ENCODE assay signal across 8 mouse cellular contexts in genomic region chr11:98347385-98348082, GRCm38 (mm10). TPM values are rescaled to one million over a fixed set of nuclear protein-coding genes. Genes with fewer than 3 reads are reported as not detected.
DNase-seq lines count a peak whose midpoint lies in the region; ATAC-seq and TF ChIP-seq lines count a peak whose summit lies in the region.

No protein-coding gene starts in this region.

- peak overlapping the region; percentile 94 for H3K9ac ChIP-seq in MEL (ENCODE audit: control insufficient read depth, low read depth, low read length, poor library complexity, severe bottlenecking)
- no peak overlapping the region for H3K9ac ChIP-seq in hindbrain, embryonic 12.5 days
- no peak overlapping the region for H3K9ac ChIP-seq in limb, embryonic 15.5 days

- no peak for TF ChIP-seq CTCF in MEL (IDR thresholded peaks at IDR 0.05 in 2 of 3, conservative IDR thresholded peaks at IDR 0.05 in 1 of 3; ENCODE audit: control insufficient read depth in 1 of 3, insufficient read depth in 1 of 3, low read depth in 2 of 3, low read length in 3 of 3, poor library complexity in 1 of 3, severe bottlenecking in 1 of 3)

- 5% methylated on average over 12 of the region's 12 CpGs for whole genome bisulfite sequencing in hindbrain, embryonic 12.5 days
- WGBS in limb, embryonic 15.5 days, result 3% methylated on average over 12 of the region's 12 CpGs

- H3K79me2 ChIP-seq in MEL (ENCODE audit: control insufficient read depth, insufficient read depth, low read length, poor library complexity), result peaks cover 5% of the 10 kb centered on the region

- no peak for TF ChIP-seq EP300 in MEL (IDR thresholded peaks at IDR 0.05; ENCODE audit: low read depth in 1 of 2, low read length in 2 of 2)

- peak; percentile 73 for DNase-seq in cerebellum, adult 11-12 months
- no peak for DNase-seq in cerebellum, postnatal 4 days (ENCODE audit: low spot score in 2 of 2)
- no peak for DNase-seq in MEL (ENCODE audit: low read depth, low spot score)
- no peak for DNase-seq in adrenal gland, adult 18-20 months (ENCODE audit: low spot score in 2 of 2)
- DNase-seq in thymus, postnatal 4 days, result no peak
- no peak for DNase-seq in spleen, postnatal 36 days (ENCODE audit: low spot score in 2 of 2)

- ATAC-seq in hindbrain, embryonic 12.5 days (ENCODE audit: low FRiP score), result no peak
- ATAC-seq in limb, embryonic 15.5 days (ENCODE audit: insufficient number of reproducible peaks, low FRiP score, low TSS enrichment, low read depth), result no peak

- no peak for TF ChIP-seq POLR2A in MEL (IDR thresholded peaks at IDR 0.05; ENCODE audit: control insufficient read depth in 1 of 2, insufficient read depth in 1 of 2, low read depth in 1 of 2, low read length in 2 of 2, poor library complexity in 1 of 2)

- peaks cover 0 to 11% of the 10 kb centered on the region in 2 experiments; a peak in 2 of 4 replicates for H3K36me3 ChIP-seq in MEL (ENCODE audit: control insufficient read depth in 1 of 2, insufficient read depth in 2 of 2, low read length in 2 of 2)
- H3K36me3 ChIP-seq in hindbrain, embryonic 12.5 days, result no peaks in the 10 kb centered on the region
- H3K36me3 ChIP-seq in limb, embryonic 15.5 days, result no peaks in the 10 kb centered on the region

- peaks cover 4 to 27% of the 10 kb centered on the region in 2 experiments; a peak in 3 of 4 replicates for H3K4me1 ChIP-seq in MEL (ENCODE audit: control insufficient read depth in 1 of 2, insufficient read depth in 2 of 2, low read length in 2 of 2)
- peaks cover 21% of the 10 kb centered on the region for H3K4me1 ChIP-seq in hindbrain, embryonic 12.5 days
- peaks cover 24% of the 10 kb centered on the region for H3K4me1 ChIP-seq in limb, embryonic 15.5 days

- no peaks in the 10 kb centered on the region for H3K27me3 ChIP-seq in MEL (ENCODE audit: control insufficient read depth in 1 of 2, insufficient read depth in 2 of 2, low read length in 2 of 2)
- H3K27me3 ChIP-seq in hindbrain, embryonic 12.5 days, result peaks cover 94% of the 10 kb centered on the region
- H3K27me3 ChIP-seq in limb, embryonic 15.5 days, result peaks cover 80% of the 10 kb centered on the region

- TF ChIP-seq RAD21 in MEL (IDR thresholded peaks at IDR 0.05; ENCODE audit: low read depth, low read length), result no peak

- no peak overlapping the region for H3K27ac ChIP-seq in MEL (ENCODE audit: control insufficient read depth, low read depth, low read length)
- H3K27ac ChIP-seq in hindbrain, embryonic 12.5 days, result no peak overlapping the region
- no peak overlapping the region for H3K27ac ChIP-seq in limb, embryonic 15.5 days

- no peaks in the 10 kb centered on the region for H3K9me3 ChIP-seq in MEL (replicated peaks; ENCODE audit: insufficient read depth, low read length)
- no peaks in the 10 kb centered on the region for H3K9me3 ChIP-seq in hindbrain, embryonic 12.5 days (replicated peaks)
- no peaks in the 10 kb centered on the region for H3K9me3 ChIP-seq in limb, embryonic 15.5 days

- peak overlapping the region; percentile 85 to 97 for H3K4me3 ChIP-seq in MEL (ENCODE audit: control insufficient read depth in 1 of 2, insufficient read depth in 1 of 2, low read depth in 2 of 2, low read length in 2 of 2)
- peak overlapping the region; percentile 46; the same call in 1 of the 2 replicates for H3K4me3 ChIP-seq in hindbrain, embryonic 12.5 days
- H3K4me3 ChIP-seq in limb, embryonic 15.5 days, result 0 out of 2 replicates have a peak overlapping the region, but pooled peaks have one; percentile 53

- peak overlapping the region; percentile 84 for H3K4me2 ChIP-seq in hindbrain, embryonic 12.5 days (replicated peaks)
- peak overlapping the region; percentile 95; the same call in 1 of the 2 replicates for H3K4me2 ChIP-seq in limb, embryonic 15.5 days

TF ChIP-seq in MEL, 35 proteins besides CTCF, POLR2A, EP300 and RAD21:
- TF ChIP-seq ZNF384 (IDR thresholded peaks at IDR 0.05; ENCODE audit: low read depth, low read length) (no peak), MXI1 (IDR thresholded peaks at IDR 0.05; ENCODE audit: low read depth, low read length) (no peak), USF1 (IDR thresholded peaks at IDR 0.05; ENCODE audit: low read depth, low read length) (no peak)

RNA-seq across cellular contexts. Expression of gene Ppp1r1b, which starts 0.7 kb away (rescaled TPM):
- 25.4 and 35.2 TPM in 2 replicates for total RNA-seq in MEL (2012; rRNA removed)
- polyA plus RNA-seq in MEL (2012; ENCODE audit: insufficient read depth in 1 of 2, insufficient read length in 2 of 2, low read depth in 1 of 2, low replicate concordance in 2 of 2, missing spikeins in 1 of 2), result 100 to 1,000 TPM in 1 of 2 experiments, not detected in 1; 114 TPM
- polyA plus RNA-seq in hindbrain, embryonic 12.5 days (2016; fragmentation: Nextera tagmentation; extraction: Ambion mirVana), result 0.37 and 0.52 TPM in 2 replicates
- 3.7 and 4.3 TPM in 2 replicates for polyA plus RNA-seq in limb, embryonic 15.5 days (2015; fragmentation: Nextera tagmentation; extraction: Ambion mirVana)
- under 1 TPM; 0.27 to 0.32 TPM for total RNA-seq in adrenal gland, adult 18-20 months (2021)

RNA-seq across cellular contexts. Expression of gene Stard3, which starts 10.6 kb away (rescaled TPM):
- 61.7 and 62.5 TPM in 2 replicates for total RNA-seq in MEL (2012; rRNA removed)
- polyA plus RNA-seq in MEL (2012; ENCODE audit: insufficient read depth in 1 of 2, insufficient read length in 2 of 2, low read depth in 1 of 2, low replicate concordance in 2 of 2, missing spikeins in 1 of 2), result 10 to 100 TPM in 1 of 2 experiments, not detected in 1; 53.0 TPM
- 49.0 and 50.0 TPM in 2 replicates for polyA plus RNA-seq in hindbrain, embryonic 12.5 days (2016; fragmentation: Nextera tagmentation; extraction: Ambion mirVana)
- 36.6 and 40.1 TPM in 2 replicates for polyA plus RNA-seq in limb, embryonic 15.5 days (2015; fragmentation: Nextera tagmentation; extraction: Ambion mirVana)
- 10 to 100 TPM; 23.4 to 24.4 TPM for total RNA-seq in adrenal gland, adult 18-20 months (2021)

RNA-seq across cellular contexts. Expression of gene Neurod2, which starts 18.1 kb away (rescaled TPM):
- not detected in 2 replicates for total RNA-seq in MEL (2012; rRNA removed)
- not detected for polyA plus RNA-seq in MEL (2012; ENCODE audit: insufficient read depth in 1 of 2, insufficient read length in 2 of 2, low read depth in 1 of 2, low replicate concordance in 2 of 2, missing spikeins in 1 of 2)
- polyA plus RNA-seq in hindbrain, embryonic 12.5 days (2016; fragmentation: Nextera tagmentation; extraction: Ambion mirVana), result 7.2 and 10.2 TPM in 2 replicates
- polyA plus RNA-seq in limb, embryonic 15.5 days (2015; fragmentation: Nextera tagmentation; extraction: Ambion mirVana), result not detected in 2 replicates
- not detected for total RNA-seq in adrenal gland, adult 18-20 months (2021)

RNA-seq across cellular contexts. Expression of gene Tcap, which starts 36.1 kb away (rescaled TPM):
- total RNA-seq in MEL (2012; rRNA removed), result not detected in 2 replicates
- under 1 TPM in 1 of 2 experiments, not detected in 1; 0.07 TPM for polyA plus RNA-seq in MEL (2012; ENCODE audit: insufficient read depth in 1 of 2, insufficient read length in 2 of 2, low read depth in 1 of 2, low replicate concordance in 2 of 2, missing spikeins in 1 of 2)
- polyA plus RNA-seq in hindbrain, embryonic 12.5 days (2016; fragmentation: Nextera tagmentation; extraction: Ambion mirVana), result 0.31 and 1.7 TPM in 2 replicates
- 18.1 and 45.8 TPM in 2 replicates for polyA plus RNA-seq in limb, embryonic 15.5 days (2015; fragmentation: Nextera tagmentation; extraction: Ambion mirVana)
- 1 to 10 TPM in 1 of 2 experiments, not detected in 1; 3.5 TPM for total RNA-seq in adrenal gland, adult 18-20 months (2021)

RNA-seq across cellular contexts. Expression of gene Pnmt, which starts 38.7 kb away (rescaled TPM):
- not detected in 2 replicates for total RNA-seq in MEL (2012; rRNA removed)
- polyA plus RNA-seq in MEL (2012; ENCODE audit: insufficient read depth in 1 of 2, insufficient read length in 2 of 2, low read depth in 1 of 2, low replicate concordance in 2 of 2, missing spikeins in 1 of 2), result not detected
- 1.0 and 1.1 TPM in 2 replicates for polyA plus RNA-seq in hindbrain, embryonic 12.5 days (2016; fragmentation: Nextera tagmentation; extraction: Ambion mirVana)
- 1.6 TPM in 2 replicates for polyA plus RNA-seq in limb, embryonic 15.5 days (2015; fragmentation: Nextera tagmentation; extraction: Ambion mirVana)
- 100 to 1,000 TPM; 313 to 497 TPM for total RNA-seq in adrenal gland, adult 18-20 months (2021)

Comparison
In these comparisons a context has a peak if more than half of its experiments do, and no peak if none do; other contexts are left out.
1. RNA of gene Ppp1r1b, which starts 0.7 kb away (polyA plus RNA-seq): 114 TPM in MEL; 3.7 to 4.3 TPM in limb, embryonic 15.5 days and 0.37 to 0.52 TPM in hindbrain, embryonic 12.5 days; every median in the first group is over 10 times any median in the second.
2. Peak in every context shown above with its lines, with median percentiles within 50 percentile points of each other: H3K4me3 ChIP-seq.